Mouse (Mus musculus) testis, adult 2 months (tissue): ENCODE results near the gene P2rx3.

Experiments used
- CTCF ChIP-seq: fragments of 200-500 bp; IDR thresholded peaks from 2 replicates; pipeline ENCODE4 v1.5.1; 2012; ENCODE audit warnings: low read depth, mild to moderate bottlenecking, inconsistent platforms, low read length, moderate library complexity; ENCODE audit not compliant: control insufficient read depth, insufficient read depth, insufficient replicate concordance
- POLR2A ChIP-seq: fragments of 200-500 bp; IDR thresholded peaks from 2 replicates; pipeline ENCODE4 v1.6.1; 2012; ENCODE audit warnings: low read depth, mild to moderate bottlenecking, inconsistent platforms, low read length, moderate library complexity; ENCODE audit not compliant: control insufficient read depth

- no peak for TF ChIP-seq POLR2A
- TF ChIP-seq CTCF: no peak
Measured at GRCm38 (mm10) chr2:85004341-85004740, 32.9 kb downstream of the P2rx3 start.
